Mouse (Mus musculus) kidney, adult 2 months (tissue): Measurements from ENCODE around the gene Oit1.

ENCODE experiments used
- CTCF ChIP-seq: fragments of 200-500 bp; conservative IDR thresholded peaks from 2 replicates; pipeline ENCODE4 v1.5.1; 2011; ENCODE audit warnings: low read depth, mild to moderate bottlenecking, control low read depth, low read length, moderate library complexity, mixed read lengths; ENCODE audit not compliant: insufficient read depth, insufficient read length
- POLR2A ChIP-seq: fragments of 200-500 bp; IDR thresholded peaks from one replicate; pipeline ENCODE4 v1.6.1; 2011; ENCODE audit warnings: low read depth, low read length, control low read depth

DNA sequence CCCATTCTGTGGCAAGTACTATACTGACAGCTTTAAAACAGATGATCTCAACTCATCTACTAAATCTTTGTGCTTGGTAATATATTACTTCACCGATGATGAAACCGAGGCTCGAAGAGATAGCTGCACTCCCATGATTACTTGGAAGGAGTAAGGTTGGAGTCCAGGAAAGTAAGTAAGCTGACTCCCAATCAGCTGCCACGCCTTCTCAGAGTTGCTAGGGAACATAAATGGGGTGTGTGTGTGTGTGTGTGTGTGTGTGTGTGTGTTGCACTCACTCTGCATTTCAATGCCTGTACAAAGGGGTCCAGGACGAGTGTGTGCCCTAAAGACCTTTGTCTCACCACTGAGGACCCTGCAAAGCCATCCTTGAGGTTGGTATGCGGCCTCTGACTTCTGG is 12.7 kb downstream of the Oit1 start:
- no peak for TF ChIP-seq CTCF
- no peak for TF ChIP-seq POLR2A
